Mouse (Mus musculus): ENCODE results near the gene Gm20388.

DNA sequence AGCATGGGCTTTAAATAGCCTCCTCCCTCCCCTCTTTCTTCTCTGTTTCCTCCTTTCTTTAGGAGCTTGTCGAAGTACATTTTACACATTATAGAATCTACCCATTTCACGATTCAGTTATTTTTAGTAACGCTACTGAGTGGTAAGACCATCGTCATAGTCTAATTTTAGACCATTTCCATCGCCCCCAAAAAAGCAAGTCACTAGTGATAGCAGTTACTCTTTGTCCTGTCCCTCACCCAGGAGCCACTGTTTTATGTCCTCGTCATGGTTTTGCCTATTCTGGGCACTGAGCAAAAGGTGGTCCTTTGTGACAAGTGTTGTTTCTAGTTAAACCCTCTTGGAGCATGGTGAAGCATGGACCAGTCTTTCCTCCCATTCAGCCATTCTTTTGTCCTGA is 209.3 kb downstream of the Gm20388 start:
- TF ChIP-seq CTCF (IDR thresholded peaks at IDR 0.05; ENCODE audit: low read depth) (no peak), EP300 (IDR thresholded peaks at IDR 0.05; ENCODE audit: low read depth) (no peak)

All from liver, embryonic 14.5 days (tissue).